Mouse (Mus musculus) right cerebral cortex, postnatal 4 days (tissue): Measurements from ENCODE around the gene Fastkd3.
"Not testable (repeated sequence)": the region's sequence is repeated elsewhere in the genome, so short reads cannot be mapped to it uniquely, and the experiment has no call there.

Experiments used
- DNase-seq: peaks from one replicate; pipeline ENCODE4 v3.0.0-alpha.2; 2022

Fastkd3 gene

GRCm38 (mm10) chr13:68581747-68582516 is at the start of gene Fastkd3, which contains the start of gene Mtrr:
Gene Fastkd3 (plus strand): TSS chr13:68582234.
Gene Mtrr (minus strand): TSS chr13:68582149.
- peak; percentile 100 for DNase-seq

- not testable (repeated sequence) for DNase-seq
Observed at GRCm38 (mm10) chr13:68553391-68553790, 28.6 kb upstream of the Fastkd3 start.

GRCm38 (mm10) chr13:68568110-68568509 is 13.9 kb upstream of the Fastkd3 start:
- no peak for DNase-seq

GRCm38 (mm10) chr13:68568548-68568947 is 13.5 kb upstream of the Fastkd3 start:
- DNase-seq = no peak

GRCm38 (mm10) chr13:68569589-68570336 is 12.3 kb upstream of the Fastkd3 start:
- peak; percentile 68 for DNase-seq

- DNase-seq = no peak
Observed at GRCm38 (mm10) chr13:68572247-68572646, 9.8 kb upstream of the Fastkd3 start.

GRCm38 (mm10) chr13:68572966-68573913 is 8.8 kb upstream of the Fastkd3 start:
- DNase-seq = no peak

GRCm38 (mm10) chr13:68574398-68574797 is 7.6 kb upstream of the Fastkd3 start:
- DNase-seq = no peak

- no peak for DNase-seq
Observed at GRCm38 (mm10) chr13:68577945-68578344, 4.1 kb upstream of the Fastkd3 start.

- no peak for DNase-seq
Observed at GRCm38 (mm10) chr13:68581086-68581740, 821 bp upstream of the Fastkd3 start.

GRCm38 (mm10) chr13:68582517-68582780 is 415 bp downstream of the Fastkd3 start:
- no peak for DNase-seq

GRCm38 (mm10) chr13:68583961-68584360 is 1.9 kb downstream of the Fastkd3 start:
- no peak for DNase-seq

- no peak for DNase-seq
Observed at GRCm38 (mm10) chr13:68585441-68585840, 3.4 kb downstream of the Fastkd3 start.

- DNase-seq = no peak
Observed at GRCm38 (mm10) chr13:68588352-68588751, 6.3 kb downstream of the Fastkd3 start.

GRCm38 (mm10) chr13:68593797-68594196 is 11.8 kb downstream of the Fastkd3 start:
- DNase-seq = no peak

- DNase-seq = no peak
Observed at GRCm38 (mm10) chr13:68597199-68597598, 15.2 kb downstream of the Fastkd3 start, which contains the start of gene 1700001L19Rik. Gene 1700001L19Rik (plus strand): TSS chr13:68597421.

GRCm38 (mm10) chr13:68597667-68598066 is 15.6 kb downstream of the Fastkd3 start:
- no peak for DNase-seq

- no peak for DNase-seq
Observed at GRCm38 (mm10) chr13:68598953-68599352, 16.9 kb downstream of the Fastkd3 start.

GRCm38 (mm10) chr13:68601184-68601583 is 19.1 kb downstream of the Fastkd3 start:
- DNase-seq = peak; percentile 45

- no peak for DNase-seq
Observed at GRCm38 (mm10) chr13:68603085-68603484, 21.1 kb downstream of the Fastkd3 start.

- DNase-seq = peak; percentile 34
Observed at GRCm38 (mm10) chr13:68605689-68606126, 23.7 kb downstream of the Fastkd3 start.

GRCm38 (mm10) chr13:68607652-68608405 is 25.8 kb downstream of the Fastkd3 start:
- DNase-seq = peak; percentile 32
